ENCODE assay signal across 9 mouse cellular contexts in the genomic region with DNA sequence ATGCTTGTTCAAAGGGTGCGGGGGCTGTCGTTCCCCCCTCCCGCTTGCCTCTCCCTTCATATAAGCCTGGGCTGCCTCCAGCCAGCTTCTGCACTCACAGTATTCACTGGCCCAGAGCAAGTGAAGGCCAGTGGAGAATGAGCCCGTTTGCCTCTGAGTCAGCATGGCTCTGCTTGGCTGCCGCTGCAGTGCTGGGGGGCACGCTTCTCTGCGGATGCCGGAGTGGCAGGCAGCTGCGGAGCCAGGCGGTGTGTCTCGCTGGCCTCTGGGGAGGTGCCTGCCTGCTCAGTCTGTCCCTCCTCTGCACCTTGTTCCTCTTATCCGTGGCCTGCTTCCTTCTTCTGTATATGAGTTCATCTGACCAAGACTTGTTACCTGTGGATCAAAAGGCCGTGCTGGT. TPM values are rescaled to one million over a fixed set of nuclear protein-coding genes. Genes with fewer than 3 reads are reported as not detected.
DNase-seq lines count a peak whose midpoint lies in the region; ATAC-seq lines count a peak whose summit lies in the region.
"Had no signal": no experiment of that assay in that cellular context is flagged by ENCODE, and none has a peak within 500 bp of the region (broad histone marks: within the 10 kb centered on the region; RNA-seq: fewer than 3 reads in every experiment).

TSS of gene Hsd17b2 (plus strand) at position 46 of the 400 bp plus-strand sequence.

- H3K4me1 ChIP-seq in hindbrain, embryonic 13.5 days (replicated peaks), result peaks cover 7% of the 10 kb centered on the region
- H3K4me1 ChIP-seq in hindbrain, embryonic 11.5 days (replicated peaks; ENCODE audit: control insufficient read depth, insufficient read depth, low read length), result no peaks in the 10 kb centered on the region
- H3K4me1 ChIP-seq in embryonic facial prominence, embryonic 15.5 days, result peaks cover 16% of the 10 kb centered on the region
- no peaks in the 10 kb centered on the region for H3K4me1 ChIP-seq in limb, embryonic 11.5 days (ENCODE audit: control insufficient read depth, insufficient read depth, low read length)
- H3K4me1 ChIP-seq in forebrain, embryonic 11.5 days (replicated peaks; ENCODE audit: control insufficient read depth, insufficient read depth, low read length), result no peaks in the 10 kb centered on the region; the same call in 1 of the 2 replicates

- H3K9me3 ChIP-seq in hindbrain, embryonic 13.5 days, result no peaks in the 10 kb centered on the region
- H3K9me3 ChIP-seq in hindbrain, embryonic 11.5 days (ENCODE audit: control insufficient read depth, low read length), result no peaks in the 10 kb centered on the region
- H3K9me3 ChIP-seq in embryonic facial prominence, embryonic 15.5 days (replicated peaks), result no peaks in the 10 kb centered on the region
- H3K9me3 ChIP-seq in limb, embryonic 11.5 days (ENCODE audit: control insufficient read depth, low read length), result no peaks in the 10 kb centered on the region
- no peaks in the 10 kb centered on the region for H3K9me3 ChIP-seq in forebrain, embryonic 11.5 days (ENCODE audit: control insufficient read depth, low read length)

- 47% methylated on average over 13 of the region's 13 CpGs for WGBS in hindbrain, embryonic 13.5 days
- 65% methylated on average over 10 of the region's 13 CpGs for WGBS in hindbrain, embryonic 11.5 days
- WGBS in embryonic facial prominence, embryonic 15.5 days, result 22% methylated on average over 13 of the region's 13 CpGs
- WGBS in limb, embryonic 11.5 days, result 58% methylated on average over 13 of the region's 13 CpGs
- 49% methylated on average over 13 of the region's 13 CpGs for WGBS in forebrain, embryonic 11.5 days

- DNase-seq in hindbrain, embryonic 11.5 days (ENCODE audit: low spot score), result no peak
- DNase-seq in limb, embryonic 11.5 days (ENCODE audit: low spot score), result peak; percentile 38
- DNase-seq in spleen, postnatal 4 days (ENCODE audit: low spot score in 2 of 2), result peak; percentile 37 to 73
- DNase-seq in thymus, postnatal 0 days (ENCODE audit: low spot score), result no peak
- no peak for DNase-seq in layer of hippocampus, adult 9-10 months (ENCODE audit: low spot score)
- no peak for DNase-seq in forebrain, embryonic 11.5 days (ENCODE audit: low spot score)

- no peaks in the 10 kb centered on the region for H3K27me3 ChIP-seq in hindbrain, embryonic 13.5 days
- H3K27me3 ChIP-seq in hindbrain, embryonic 11.5 days (ENCODE audit: control insufficient read depth, insufficient read depth, low read length), result no peaks in the 10 kb centered on the region
- H3K27me3 ChIP-seq in embryonic facial prominence, embryonic 15.5 days, result no peaks in the 10 kb centered on the region
- H3K27me3 ChIP-seq in limb, embryonic 11.5 days (ENCODE audit: control insufficient read depth, insufficient read depth, low read length), result no peaks in the 10 kb centered on the region
- H3K27me3 ChIP-seq in forebrain, embryonic 11.5 days (ENCODE audit: control insufficient read depth, insufficient read depth, low read length), result no peaks in the 10 kb centered on the region

- peak within 1 kb of the TSS; percentile 46; the same call in 1 of the 2 replicates for H3K9ac ChIP-seq in hindbrain, embryonic 13.5 days
- no peak within 1 kb of the TSS for H3K9ac ChIP-seq in hindbrain, embryonic 11.5 days (ENCODE audit: low read depth, low read length)
- H3K9ac ChIP-seq in embryonic facial prominence, embryonic 15.5 days, result no peak within 1 kb of the TSS
- no peak within 1 kb of the TSS for H3K9ac ChIP-seq in limb, embryonic 11.5 days (ENCODE audit: low read length)
- H3K9ac ChIP-seq in forebrain, embryonic 11.5 days (ENCODE audit: low read length), result no peak within 1 kb of the TSS

- ATAC-seq in hindbrain, embryonic 13.5 days (ENCODE audit: low FRiP score), result no peak
- ATAC-seq in hindbrain, embryonic 11.5 days (ENCODE audit: low FRiP score), result no peak
- ATAC-seq in embryonic facial prominence, embryonic 15.5 days (ENCODE audit: insufficient number of reproducible peaks, low FRiP score, low TSS enrichment, low read depth), result no peak; the same call in 1 of the 2 replicates
- ATAC-seq in limb, embryonic 11.5 days (ENCODE audit: insufficient number of reproducible peaks, low FRiP score, low TSS enrichment, low read depth), result no peak
- no peak for ATAC-seq in forebrain, embryonic 11.5 days (replicated peaks; ENCODE audit: low FRiP score)
- ATAC-seq: inflammation-experienced regulatory T-cells, adult 6 months had no signal

- H3K4me2 ChIP-seq in hindbrain, embryonic 13.5 days, result no peak within 1 kb of the TSS
- H3K4me2 ChIP-seq in hindbrain, embryonic 11.5 days (replicated peaks; ENCODE audit: low read depth, low read length), result no peak within 1 kb of the TSS
- H3K4me2 ChIP-seq in embryonic facial prominence, embryonic 15.5 days (replicated peaks), result no peak within 1 kb of the TSS; the same call in 1 of the 2 replicates
- H3K4me2 ChIP-seq in limb, embryonic 11.5 days (ENCODE audit: low read depth, severe bottlenecking), result no peak within 1 kb of the TSS
- no peak within 1 kb of the TSS for H3K4me2 ChIP-seq in forebrain, embryonic 11.5 days (ENCODE audit: low read depth, low read length, severe bottlenecking)

- H3K27ac ChIP-seq in hindbrain, embryonic 13.5 days, result no peak within 1 kb of the TSS
- no peak within 1 kb of the TSS for H3K27ac ChIP-seq in hindbrain, embryonic 11.5 days (ENCODE audit: low read depth, low read length)
- H3K27ac ChIP-seq in embryonic facial prominence, embryonic 15.5 days (replicated peaks), result peak within 1 kb of the TSS; percentile 34; the same call in 1 of the 2 replicates
- no peak within 1 kb of the TSS for H3K27ac ChIP-seq in limb, embryonic 11.5 days (replicated peaks; ENCODE audit: low read depth, low read length)
- no peak within 1 kb of the TSS for H3K27ac ChIP-seq in forebrain, embryonic 11.5 days (ENCODE audit: low read depth, low read length)

- no peak within 1 kb of the TSS for H3K4me3 ChIP-seq in hindbrain, embryonic 13.5 days
- no peak within 1 kb of the TSS for H3K4me3 ChIP-seq in hindbrain, embryonic 11.5 days (ENCODE audit: low read depth, low read length)
- no peak within 1 kb of the TSS for H3K4me3 ChIP-seq in embryonic facial prominence, embryonic 15.5 days (replicated peaks)
- H3K4me3 ChIP-seq in limb, embryonic 11.5 days (ENCODE audit: low read depth, low read length), result no peak within 1 kb of the TSS
- no peak within 1 kb of the TSS for H3K4me3 ChIP-seq in forebrain, embryonic 11.5 days (ENCODE audit: low read depth, low read length)

- H3K36me3 ChIP-seq in hindbrain, embryonic 13.5 days, result no peaks in the 10 kb centered on the region
- H3K36me3 ChIP-seq in hindbrain, embryonic 11.5 days (ENCODE audit: control insufficient read depth, insufficient read depth, low read length), result no peaks in the 10 kb centered on the region
- no peaks in the 10 kb centered on the region for H3K36me3 ChIP-seq in embryonic facial prominence, embryonic 15.5 days
- no peaks in the 10 kb centered on the region for H3K36me3 ChIP-seq in limb, embryonic 11.5 days (ENCODE audit: control insufficient read depth, insufficient read depth, low read length)
- no peaks in the 10 kb centered on the region for H3K36me3 ChIP-seq in forebrain, embryonic 11.5 days (ENCODE audit: control insufficient read depth, insufficient read depth, low read length)

RNA-seq across cellular contexts. Expression of gene Hsd17b2, which starts in this region (rescaled TPM):
- polyA plus RNA-seq in hindbrain, embryonic 13.5 days (2015; fragmentation: Nextera tagmentation; extraction: Ambion mirVana), result not detected in 2 replicates
- not detected in 2 replicates for polyA plus RNA-seq in hindbrain, embryonic 11.5 days (2014; fragmentation: Nextera tagmentation; extraction: Ambion mirVana)
- polyA plus RNA-seq in embryonic facial prominence, embryonic 15.5 days (2015; fragmentation: Nextera tagmentation; extraction: Ambion mirVana), result 5.2 and 6.6 TPM in 2 replicates
- not detected in 2 replicates for polyA plus RNA-seq in limb, embryonic 11.5 days (2014; fragmentation: Nextera tagmentation; extraction: Ambion mirVana)
- polyA plus RNA-seq in thymus, postnatal 0 days (2015; fragmentation: Nextera tagmentation; extraction: Ambion mirVana), result 0.19 and 0.49 TPM in 2 replicates
- polyA plus RNA-seq in forebrain, embryonic 11.5 days (2014; fragmentation: Nextera tagmentation; extraction: Ambion mirVana), result not detected in 2 replicates

Comparison
In these comparisons a context has a peak if more than half of its experiments do, and no peak if none do; other contexts are left out.
1. Peak in DNase-seq in limb, embryonic 11.5 days; RNA of the gene not detected or under 1 TPM.
2. DNase-seq: peak in spleen, postnatal 4 days (2 of 2); none in hindbrain, embryonic 11.5 days (single experiment), thymus, postnatal 0 days (single experiment), layer of hippocampus, adult 9-10 months (single experiment) and forebrain, embryonic 11.5 days (single experiment).